Mouse (Mus musculus): ENCODE results near the gene Scyl2. TPM values are rescaled to one million over a fixed set of nuclear protein-coding genes. Genes with fewer than 3 reads are reported as not detected.

Gene Scyl2
- polyA plus RNA-seq, 1 experiment from 2014 or later: 4.6 TPM

GRCm38 (mm10) chr10:89720796-89721195 is 34.7 kb upstream of the Scyl2 start:
- H3K36me3 ChIP-seq (ENCODE audit: control insufficient read depth, insufficient read depth): peaks cover 38% of the 10 kb centered on the region
- no peaks in the 10 kb centered on the region for H3K9me3 ChIP-seq (ENCODE audit: control insufficient read depth)
- no peak for ATAC-seq
- no peak overlapping the region for H3K9ac ChIP-seq (ENCODE audit: low read depth, low read length)
- no peaks in the 10 kb centered on the region for H3K4me1 ChIP-seq (replicated peaks; ENCODE audit: control insufficient read depth, insufficient read depth, low read length)
- TF ChIP-seq CTCF (IDR thresholded peaks at IDR 0.05; ENCODE audit: low read depth): no peak
- H3K27me3 ChIP-seq (replicated peaks; ENCODE audit: control insufficient read depth, insufficient read depth, low read length): no peaks in the 10 kb centered on the region
- H3K4me2 ChIP-seq (replicated peaks; ENCODE audit: low read depth): no peak overlapping the region
- H3K27ac ChIP-seq (ENCODE audit: low read depth, low read length): no peak overlapping the region
- WGBS: 88% methylated on average over 3 of the region's 3 CpGs
- H3K4me3 ChIP-seq (ENCODE audit: low read depth, low read length): no peak overlapping the region

DNA sequence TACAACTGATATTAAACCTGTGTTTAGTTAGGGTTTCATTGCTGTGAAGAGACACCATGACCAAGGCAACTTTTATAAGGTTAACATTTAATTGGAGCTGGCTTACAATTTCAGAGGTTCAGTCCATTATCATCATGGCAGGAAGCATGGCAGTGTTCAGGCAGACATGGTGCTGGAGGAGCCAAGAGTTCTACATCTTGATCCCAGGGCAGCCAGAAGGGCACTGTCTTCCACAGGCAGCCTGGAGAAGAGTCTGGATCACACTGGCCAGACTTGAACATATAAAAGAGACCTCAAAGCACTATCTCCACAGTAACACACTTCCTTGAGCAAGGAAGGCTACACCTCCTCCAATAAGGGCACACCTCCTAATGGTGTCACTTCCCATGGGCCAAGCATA is 34.2 kb upstream of the Scyl2 start:
- Histone ChIP-seq H3K27ac (ENCODE audit: low read depth, low read length) (no peak overlapping the region), H3K4me2 (replicated peaks; ENCODE audit: low read depth) (no peak overlapping the region), H3K36me3 (ENCODE audit: control insufficient read depth, insufficient read depth) (peaks cover 37% of the 10 kb centered on the region), H3K4me3 (ENCODE audit: low read depth, low read length) (no peak overlapping the region), H3K9ac (ENCODE audit: low read depth, low read length) (no peak overlapping the region), H3K4me1 (replicated peaks; ENCODE audit: control insufficient read depth, insufficient read depth, low read length) (no peaks in the 10 kb centered on the region), H3K9me3 (ENCODE audit: control insufficient read depth) (no peaks in the 10 kb centered on the region), H3K27me3 (replicated peaks; ENCODE audit: control insufficient read depth, insufficient read depth, low read length) (no peaks in the 10 kb centered on the region)
- no peak for ATAC-seq
- TF ChIP-seq CTCF (IDR thresholded peaks at IDR 0.05; ENCODE audit: low read depth): no peak

DNA sequence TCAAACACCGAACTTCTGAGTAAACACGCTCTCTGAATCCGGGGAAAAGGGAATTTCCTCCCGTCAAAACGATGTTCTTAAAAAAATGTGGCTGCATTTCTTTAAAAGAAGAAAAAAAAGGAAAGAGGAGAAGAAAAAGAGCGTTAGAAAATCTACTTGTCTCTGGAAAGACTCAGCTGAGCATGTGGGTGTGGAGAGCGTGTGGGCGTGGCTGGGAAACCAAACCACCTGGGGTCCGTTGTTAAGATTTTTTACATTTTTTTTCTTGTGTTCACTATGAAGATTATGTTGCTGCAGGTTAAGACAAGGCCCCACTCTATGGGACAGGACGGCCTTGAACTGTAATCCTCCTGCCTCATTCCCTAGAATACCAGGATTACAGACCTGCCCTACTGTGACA is 28.8 kb upstream of the Scyl2 start:
- no peak overlapping the region for H3K4me2 ChIP-seq (replicated peaks; ENCODE audit: low read depth)
- H3K9ac ChIP-seq (ENCODE audit: low read depth, low read length): no peak overlapping the region
- no peak for ATAC-seq
- peaks cover 27% of the 10 kb centered on the region; the same call in 1 of the 2 replicates for H3K36me3 ChIP-seq (ENCODE audit: control insufficient read depth, insufficient read depth)
- no peaks in the 10 kb centered on the region for H3K9me3 ChIP-seq (ENCODE audit: control insufficient read depth)
- H3K4me3 ChIP-seq (ENCODE audit: low read depth, low read length): no peak overlapping the region
- WGBS: 74% methylated on average over 10 of the region's 10 CpGs
- no peak for TF ChIP-seq CTCF (IDR thresholded peaks at IDR 0.05; ENCODE audit: low read depth)
- H3K27me3 ChIP-seq (replicated peaks; ENCODE audit: control insufficient read depth, insufficient read depth, low read length): no peaks in the 10 kb centered on the region
- no peak overlapping the region for H3K27ac ChIP-seq (ENCODE audit: low read depth, low read length)
- no peaks in the 10 kb centered on the region for H3K4me1 ChIP-seq (replicated peaks; ENCODE audit: control insufficient read depth, insufficient read depth, low read length)

- ATAC-seq: no peak
- no peaks in the 10 kb centered on the region for H3K4me1 ChIP-seq (replicated peaks; ENCODE audit: control insufficient read depth, insufficient read depth, low read length)
- WGBS: 22% methylated on average over 10 of the region's 10 CpGs
- peak overlapping the region; percentile 44 for H3K4me2 ChIP-seq (replicated peaks; ENCODE audit: low read depth)
- no peak overlapping the region for H3K9ac ChIP-seq (ENCODE audit: low read depth, low read length)
- no peak overlapping the region for H3K4me3 ChIP-seq (ENCODE audit: low read depth, low read length)
- H3K36me3 ChIP-seq (ENCODE audit: control insufficient read depth, insufficient read depth): 0 out of 2 replicates have a peak, but pooled peaks cover 6% of the 10 kb centered on the region
- H3K27ac ChIP-seq (ENCODE audit: low read depth, low read length): no peak overlapping the region
- no peaks in the 10 kb centered on the region for H3K27me3 ChIP-seq (replicated peaks; ENCODE audit: control insufficient read depth, insufficient read depth, low read length)
- H3K9me3 ChIP-seq (ENCODE audit: control insufficient read depth): no peaks in the 10 kb centered on the region
- no peak for TF ChIP-seq CTCF (IDR thresholded peaks at IDR 0.05; ENCODE audit: low read depth)
Observed at GRCm38 (mm10) chr10:89708720-89709119, 22.6 kb upstream of the Scyl2 start.

DNA sequence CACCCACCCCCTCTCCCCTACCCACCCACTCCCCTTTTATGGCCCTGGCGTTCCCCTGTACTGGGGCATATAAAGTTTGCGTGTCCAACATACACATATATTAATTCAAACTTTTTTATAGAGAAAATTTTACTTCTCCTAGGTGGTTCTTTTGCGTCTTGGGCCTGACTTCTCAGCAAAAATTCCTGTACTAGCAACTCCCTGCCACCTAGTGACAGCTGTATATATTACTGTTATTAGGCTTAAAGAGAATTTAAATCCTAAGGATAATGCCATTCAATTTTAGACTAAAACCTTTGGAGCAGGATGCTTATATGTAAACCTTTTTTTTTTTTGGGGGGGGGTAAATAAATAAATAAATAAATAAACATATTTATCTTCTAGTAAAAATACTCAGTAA is 21.3 kb upstream of the Scyl2 start:
- H3K27ac ChIP-seq (ENCODE audit: low read depth, low read length): no peak overlapping the region
- H3K4me1 ChIP-seq (replicated peaks; ENCODE audit: control insufficient read depth, insufficient read depth, low read length): no peaks in the 10 kb centered on the region
- H3K4me2 ChIP-seq (replicated peaks; ENCODE audit: low read depth): no peak overlapping the region
- no peak overlapping the region for H3K9ac ChIP-seq (ENCODE audit: low read depth, low read length)
- WGBS: 77% methylated on average over 3 of the region's 3 CpGs
- H3K27me3 ChIP-seq (replicated peaks; ENCODE audit: control insufficient read depth, insufficient read depth, low read length): no peaks in the 10 kb centered on the region
- H3K4me3 ChIP-seq (ENCODE audit: low read depth, low read length): no peak overlapping the region
- no peak for ATAC-seq
- H3K36me3 ChIP-seq (ENCODE audit: control insufficient read depth, insufficient read depth): no peaks in the 10 kb centered on the region
- TF ChIP-seq CTCF (IDR thresholded peaks at IDR 0.05; ENCODE audit: low read depth): peak; percentile 24; the same call in 1 of the 2 replicates
- no peaks in the 10 kb centered on the region for H3K9me3 ChIP-seq (ENCODE audit: control insufficient read depth)

GRCm38 (mm10) chr10:89703042-89703441 is 17.0 kb upstream of the Scyl2 start:
- TF ChIP-seq CTCF (IDR thresholded peaks at IDR 0.05; ENCODE audit: low read depth): no peak
- Histone ChIP-seq H3K36me3 (ENCODE audit: control insufficient read depth, insufficient read depth) (no peaks in the 10 kb centered on the region), H3K9ac (ENCODE audit: low read depth, low read length) (no peak overlapping the region), H3K4me3 (ENCODE audit: low read depth, low read length) (no peak overlapping the region), H3K4me1 (replicated peaks; ENCODE audit: control insufficient read depth, insufficient read depth, low read length) (no peaks in the 10 kb centered on the region), H3K9me3 (ENCODE audit: control insufficient read depth) (no peaks in the 10 kb centered on the region), H3K27me3 (replicated peaks; ENCODE audit: control insufficient read depth, insufficient read depth, low read length) (no peaks in the 10 kb centered on the region), H3K27ac (ENCODE audit: low read depth, low read length) (no peak overlapping the region), H3K4me2 (replicated peaks; ENCODE audit: low read depth) (no peak overlapping the region)
- 42% methylated on average over 5 of the region's 5 CpGs for WGBS
- no peak for ATAC-seq

- no peak overlapping the region for H3K9ac ChIP-seq (ENCODE audit: low read depth, low read length)
- TF ChIP-seq CTCF (IDR thresholded peaks at IDR 0.05; ENCODE audit: low read depth): no peak
- H3K4me3 ChIP-seq (ENCODE audit: low read depth, low read length): no peak overlapping the region
- H3K27me3 ChIP-seq (replicated peaks; ENCODE audit: control insufficient read depth, insufficient read depth, low read length): no peaks in the 10 kb centered on the region
- H3K36me3 ChIP-seq (ENCODE audit: control insufficient read depth, insufficient read depth): no peaks in the 10 kb centered on the region
- no peak overlapping the region for H3K27ac ChIP-seq (ENCODE audit: low read depth, low read length)
- WGBS: 87% methylated on average over 3 of the region's 3 CpGs
- no peaks in the 10 kb centered on the region for H3K9me3 ChIP-seq (ENCODE audit: control insufficient read depth)
- H3K4me2 ChIP-seq (replicated peaks; ENCODE audit: low read depth): no peak overlapping the region
- no peak for ATAC-seq
- no peaks in the 10 kb centered on the region for H3K4me1 ChIP-seq (replicated peaks; ENCODE audit: control insufficient read depth, insufficient read depth, low read length)
Observed at GRCm38 (mm10) chr10:89697956-89698355, 11.9 kb upstream of the Scyl2 start.

Data from intestine, postnatal 0 days (tissue).